Mouse (Mus musculus): ENCODE results near the gene Ccdc182.

Gene Ccdc182

GRCm38 (mm10) chr11:88280426-88280836, 13.4 kb upstream of the Ccdc182 start:
- in situ Hi-C loops (cut with MboI, MseI): no loop called here

- in situ Hi-C loops (cut with MboI, MseI): no loop called here
These were observed 12.3 kb upstream of the Ccdc182 start for GRCm38 (mm10) chr11:88281428-88282119.

GRCm38 (mm10) chr11:88282516-88282915, 11.3 kb upstream of the Ccdc182 start:
- in situ Hi-C loops (cut with MboI, MseI): no loop called here

- in situ Hi-C loops (cut with MboI, MseI): no loop called here
These were observed 7.8 kb upstream of the Ccdc182 start for GRCm38 (mm10) chr11:88286019-88286418.

- in situ Hi-C loops (cut with MboI, MseI): no loop called here
These were observed 5.5 kb upstream of the Ccdc182 start for GRCm38 (mm10) chr11:88288400-88288799.

- in situ Hi-C loops (cut with MboI, MseI): no loop called here
These were observed 5.0 kb upstream of the Ccdc182 start for GRCm38 (mm10) chr11:88288805-88289340.

- in situ Hi-C loops (cut with MboI, MseI): no loop called here
These were observed 2.6 kb upstream of the Ccdc182 start for GRCm38 (mm10) chr11:88291245-88291644.

GRCm38 (mm10) chr11:88291688-88292087, 2.2 kb upstream of the Ccdc182 start:
- in situ Hi-C loops (cut with MboI, MseI): no loop called here

- in situ Hi-C loops (cut with MboI, MseI): no loop called here
These were observed 494 bp downstream of the Ccdc182 start for GRCm38 (mm10) chr11:88294394-88294710.

GRCm38 (mm10) chr11:88295298-88295697, 1.4 kb downstream of the Ccdc182 start:
- in situ Hi-C loops (cut with MboI, MseI): no loop called here

- in situ Hi-C loops (cut with MboI, MseI): no loop called here
These were observed 3.7 kb downstream of the Ccdc182 start for GRCm38 (mm10) chr11:88297526-88297925.

GRCm38 (mm10) chr11:88299345-88299744, 5.5 kb downstream of the Ccdc182 start:
- in situ Hi-C loops (cut with MboI, MseI): no loop called here

- in situ Hi-C loops (cut with MboI, MseI): no loop called here
These were observed 7.8 kb downstream of the Ccdc182 start for GRCm38 (mm10) chr11:88301619-88302018.

GRCm38 (mm10) chr11:88305759-88306158, 11.9 kb downstream of the Ccdc182 start:
- in situ Hi-C loops (cut with MboI, MseI): no loop called here

- in situ Hi-C loops (cut with MboI, MseI): no loop called here
These were observed 14.0 kb downstream of the Ccdc182 start for GRCm38 (mm10) chr11:88307616-88308543.

- in situ Hi-C loops (cut with MboI, MseI): no loop called here
These were observed 15.3 kb downstream of the Ccdc182 start for GRCm38 (mm10) chr11:88309059-88309700.

GRCm38 (mm10) chr11:88310773-88311172, 16.9 kb downstream of the Ccdc182 start:
- in situ Hi-C loops (cut with MboI, MseI): no loop called here

GRCm38 (mm10) chr11:88311606-88312005, 17.7 kb downstream of the Ccdc182 start:
- in situ Hi-C loops (cut with MboI, MseI): no loop called here

- in situ Hi-C loops (cut with MboI, MseI): no loop called here
These were observed 19.7 kb downstream of the Ccdc182 start for GRCm38 (mm10) chr11:88313512-88313911.

GRCm38 (mm10) chr11:88314471-88314870, 20.6 kb downstream of the Ccdc182 start:
- in situ Hi-C loops (cut with MboI, MseI): no loop called here

- in situ Hi-C loops (cut with MboI, MseI): no loop called here
These were observed 21.5 kb downstream of the Ccdc182 start for GRCm38 (mm10) chr11:88315393-88315792.

GRCm38 (mm10) chr11:88318850-88319249, 25.0 kb downstream of the Ccdc182 start:
- in situ Hi-C loops (cut with MboI, MseI): no loop called here
